Comparison of ENCODE assay signal across 8 mouse cellular contexts in the genomic region with DNA sequence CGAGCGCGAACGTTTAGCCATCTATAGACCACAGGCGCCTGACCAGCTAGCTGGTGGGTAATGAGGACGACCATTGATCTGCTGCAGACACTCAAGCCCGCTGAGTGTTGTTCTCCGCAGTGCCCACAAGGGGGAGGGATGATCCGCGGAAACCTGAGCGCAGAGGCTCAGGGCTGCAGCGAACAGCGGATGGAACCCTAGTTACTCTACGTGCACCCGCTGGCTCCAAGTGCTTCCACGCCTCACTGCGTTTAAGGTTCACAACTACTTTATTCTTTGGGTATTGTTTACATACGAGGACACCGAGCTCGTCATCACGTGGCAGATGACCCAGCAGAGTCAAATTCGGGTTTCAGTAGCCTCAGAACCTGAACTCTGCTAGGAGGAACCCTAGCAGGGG. TPM values are rescaled to one million over a fixed set of nuclear protein-coding genes. Genes with fewer than 3 reads are reported as not detected.
A peak's percentile ranks its signal among the peaks of the same experiment; 100 is the strongest.
DNase-seq lines count a peak whose midpoint lies in the region; ATAC-seq and TF ChIP-seq lines count a peak whose summit lies in the region.

No protein-coding gene starts in this region.

- H3K27me3 ChIP-seq in C2C12 (ENCODE audit: control insufficient read depth, insufficient read depth, insufficient read length) = peaks cover 12% of the 10 kb centered on the region
- peaks cover 42% of the 10 kb centered on the region for H3K27me3 ChIP-seq in embryonic facial prominence, embryonic 15.5 days
- peaks cover 61% of the 10 kb centered on the region for H3K27me3 ChIP-seq in heart, embryonic 15.5 days
- H3K27me3 ChIP-seq in liver, postnatal 0 days (ENCODE audit: insufficient read depth, low read length) = peaks cover 39% of the 10 kb centered on the region
- H3K27me3 ChIP-seq in neural tube, embryonic 13.5 days = peaks cover 93% of the 10 kb centered on the region
- H3K27me3 ChIP-seq in thymus, adult 2 months (ENCODE audit: control insufficient read depth, insufficient read depth, low read length) = peaks cover 15% of the 10 kb centered on the region; the same call in 1 of the 2 replicates

- H3ac ChIP-seq in C2C12 (ENCODE audit: control insufficient read depth, insufficient read length, low read depth) = peak overlapping the region; percentile 19

- H3K9ac ChIP-seq in embryonic facial prominence, embryonic 15.5 days = no peak overlapping the region
- H3K9ac ChIP-seq in heart, embryonic 15.5 days = no peak overlapping the region
- H3K9ac ChIP-seq in liver, postnatal 0 days (replicated peaks) = no peak overlapping the region
- H3K9ac ChIP-seq in neural tube, embryonic 13.5 days = no peak overlapping the region

- no peak for TF ChIP-seq POLR2A in thymus, adult 2 months (IDR thresholded peaks at IDR 0.05; ENCODE audit: control insufficient read depth, extremely low read depth, insufficient read depth, low read length, poor library complexity)

- no peak overlapping the region for H3K4me3 ChIP-seq in C2C12 (ENCODE audit: insufficient read depth, poor library complexity, severe bottlenecking)
- peak overlapping the region; percentile 54 for H3K4me3 ChIP-seq in embryonic facial prominence, embryonic 15.5 days (replicated peaks)
- peak overlapping the region; percentile 19 for H3K4me3 ChIP-seq in heart, embryonic 15.5 days
- H3K4me3 ChIP-seq in liver, postnatal 0 days (ENCODE audit: low read depth, low read length) = no peak overlapping the region
- H3K4me3 ChIP-seq in neural tube, embryonic 13.5 days = no peak overlapping the region
- no peak overlapping the region for H3K4me3 ChIP-seq in thymus, adult 2 months (ENCODE audit: control insufficient read depth, insufficient read depth, low read length)

- H3K9me3 ChIP-seq in embryonic facial prominence, embryonic 15.5 days (replicated peaks) = no peaks in the 10 kb centered on the region
- H3K9me3 ChIP-seq in heart, embryonic 15.5 days (replicated peaks) = no peaks in the 10 kb centered on the region
- no peaks in the 10 kb centered on the region for H3K9me3 ChIP-seq in liver, postnatal 0 days (ENCODE audit: low read length)
- no peaks in the 10 kb centered on the region for H3K9me3 ChIP-seq in neural tube, embryonic 13.5 days

- WGBS in embryonic facial prominence, embryonic 15.5 days = under 1% methylated on average over 22 of the region's 22 CpGs
- WGBS in heart, embryonic 15.5 days = 2% methylated on average over 22 of the region's 22 CpGs
- 3% methylated on average over 22 of the region's 22 CpGs for WGBS in liver, postnatal 0 days (ENCODE audit: insufficient replicate concordance)
- 0% methylated on average over 22 of the region's 22 CpGs for WGBS in neural tube, embryonic 13.5 days
- WGBS in thymus, adult 2 months = 32% methylated on average over 22 of the region's 22 CpGs

- H3K36me3 ChIP-seq in C2C12 (ENCODE audit: control insufficient read depth, insufficient read depth) = no peaks in the 10 kb centered on the region
- H3K36me3 ChIP-seq in embryonic facial prominence, embryonic 15.5 days = no peaks in the 10 kb centered on the region
- no peaks in the 10 kb centered on the region for H3K36me3 ChIP-seq in heart, embryonic 15.5 days
- no peaks in the 10 kb centered on the region for H3K36me3 ChIP-seq in liver, postnatal 0 days (replicated peaks; ENCODE audit: insufficient read depth, low read length)
- no peaks in the 10 kb centered on the region for H3K36me3 ChIP-seq in neural tube, embryonic 13.5 days
- no peaks in the 10 kb centered on the region for H3K36me3 ChIP-seq in thymus, adult 2 months (ENCODE audit: control insufficient read depth, insufficient read depth, low read length)

- DNase-seq in adrenal gland, postnatal 25 days = peak; percentile 76
- DNase-seq in kidney, postnatal 10 days = peak; percentile 84
- peak; percentile 78 for DNase-seq in liver, postnatal 0 days
- peak; percentile 83 for DNase-seq in thymus, adult 2 months

- TF ChIP-seq CTCF in C2C12 (IDR thresholded peaks at IDR 0.05; ENCODE audit: control insufficient read depth, insufficient read depth, insufficient read length) = peak; percentile 94
- TF ChIP-seq CTCF in liver, postnatal 0 days (IDR thresholded peaks at IDR 0.05; ENCODE audit: low read depth) = peak; percentile 90
- TF ChIP-seq CTCF in thymus, adult 2 months (IDR thresholded peaks at IDR 0.05; ENCODE audit: borderline replicate concordance, control insufficient read depth, extremely low read depth, insufficient read depth, low read length, poor library complexity) = peak; percentile 91

- H3K79me3 ChIP-seq in C2C12 (ENCODE audit: low read depth) = no peaks in the 10 kb centered on the region

- H3K4me2 ChIP-seq in embryonic facial prominence, embryonic 15.5 days (replicated peaks) = peak overlapping the region; percentile 86
- peak overlapping the region; percentile 91 for H3K4me2 ChIP-seq in heart, embryonic 15.5 days
- H3K4me2 ChIP-seq in liver, postnatal 0 days (ENCODE audit: low read depth, low read length) = peak overlapping the region; percentile 47
- H3K4me2 ChIP-seq in neural tube, embryonic 13.5 days = peak overlapping the region; percentile 24

- no peak overlapping the region for H3K27ac ChIP-seq in embryonic facial prominence, embryonic 15.5 days (replicated peaks)
- H3K27ac ChIP-seq in heart, embryonic 15.5 days = no peak overlapping the region
- H3K27ac ChIP-seq in liver, postnatal 0 days (ENCODE audit: low read depth) = peak overlapping the region; percentile 25; the same call in 1 of the 2 replicates
- no peak overlapping the region for H3K27ac ChIP-seq in neural tube, embryonic 13.5 days (replicated peaks)
- H3K27ac ChIP-seq in thymus, adult 2 months (ENCODE audit: control insufficient read depth, insufficient read depth, low read length) = no peak overlapping the region

- no peak for TF ChIP-seq EP300 in liver, postnatal 0 days (IDR thresholded peaks at IDR 0.05; ENCODE audit: low read depth)

- no peak for ATAC-seq in embryonic facial prominence, embryonic 15.5 days (ENCODE audit: insufficient number of reproducible peaks, low FRiP score, low TSS enrichment, low read depth)
- no peak for ATAC-seq in heart, embryonic 15.5 days (replicated peaks; ENCODE audit: insufficient number of reproducible peaks, insufficient read depth, low FRiP score, low read depth)
- ATAC-seq in liver, postnatal 0 days = peak; percentile 39
- no peak for ATAC-seq in neural tube, embryonic 13.5 days (ENCODE audit: low read depth)

- peaks cover 69% of the 10 kb centered on the region for H3K4me1 ChIP-seq in embryonic facial prominence, embryonic 15.5 days
- peaks cover 58% of the 10 kb centered on the region for H3K4me1 ChIP-seq in heart, embryonic 15.5 days (replicated peaks)
- H3K4me1 ChIP-seq in liver, postnatal 0 days (ENCODE audit: insufficient read depth) = peaks cover 38% of the 10 kb centered on the region
- H3K4me1 ChIP-seq in neural tube, embryonic 13.5 days (replicated peaks) = peaks cover 54% of the 10 kb centered on the region
- peaks cover 37% of the 10 kb centered on the region for H3K4me1 ChIP-seq in thymus, adult 2 months (replicated peaks; ENCODE audit: control insufficient read depth, insufficient read depth, low read length)

- no peaks in the 10 kb centered on the region for H3K79me2 ChIP-seq in C2C12 (ENCODE audit: control insufficient read depth, insufficient read depth)

TF ChIP-seq in C2C12, 6 proteins besides CTCF, POLR2A, EP300 and RAD21:
- TF ChIP-seq CEBPB (IDR thresholded peaks at IDR 0.05; ENCODE audit: low read depth) (no peak), MAX (IDR thresholded peaks at IDR 0.05) (peak; percentile 52), USF1 (IDR thresholded peaks at IDR 0.05; ENCODE audit: low read depth) (peak; percentile 28), FOSL1 (IDR thresholded peaks at IDR 0.05; ENCODE audit: insufficient read depth, low read length, poor library complexity, severe bottlenecking) (no peak), MYOD1 (IDR thresholded peaks at IDR 0.05; ENCODE audit: control insufficient read depth, insufficient read length, low read depth) (no peak), MYOG (IDR thresholded peaks at IDR 0.05; ENCODE audit: control insufficient read depth, extremely low read depth, insufficient read length) (no peak)

RNA-seq across cellular contexts. Expression of a gene that starts 4.4 kb away (rescaled TPM):
- polyA plus RNA-seq in C2C12 (2012; fragmentation: generic; extraction: Trizol) = 0.19 TPM
- 12.8 and 15.2 TPM in 2 replicates for total RNA-seq in adrenal gland, postnatal 25 days (2021)
- polyA plus RNA-seq in embryonic facial prominence, embryonic 15.5 days (2015; fragmentation: Nextera tagmentation; extraction: Ambion mirVana) = 12.3 and 12.4 TPM in 2 replicates
- polyA plus RNA-seq in heart, embryonic 15.5 days (2015; fragmentation: Nextera tagmentation; extraction: Ambion mirVana) = 5.4 and 9.0 TPM in 2 replicates
- 3.2 and 3.3 TPM in 2 replicates for polyA plus RNA-seq in liver, postnatal 0 days (2015; fragmentation: Nextera tagmentation; extraction: Ambion mirVana)
- 4.4 and 4.8 TPM in 2 replicates for polyA plus RNA-seq in neural tube, embryonic 13.5 days (2015; fragmentation: Nextera tagmentation; extraction: Ambion mirVana)
- polyA plus RNA-seq in thymus, adult 2 months (2012; rRNA removed) = 124 and 125 TPM in 2 replicates

RNA-seq across cellular contexts. Expression of a gene that starts 53.4 kb away (rescaled TPM):
- polyA plus RNA-seq in C2C12 (2012; fragmentation: generic; extraction: Trizol) = 7.1 TPM
- total RNA-seq in adrenal gland, postnatal 25 days (2021) = 22.9 and 25.0 TPM in 2 replicates
- polyA plus RNA-seq in embryonic facial prominence, embryonic 15.5 days (2015; fragmentation: Nextera tagmentation; extraction: Ambion mirVana) = 8.2 and 9.2 TPM in 2 replicates
- 4.8 and 6.1 TPM in 2 replicates for polyA plus RNA-seq in heart, embryonic 15.5 days (2015; fragmentation: Nextera tagmentation; extraction: Ambion mirVana)
- 2.1 and 2.3 TPM in 2 replicates for polyA plus RNA-seq in liver, postnatal 0 days (2015; fragmentation: Nextera tagmentation; extraction: Ambion mirVana)
- polyA plus RNA-seq in neural tube, embryonic 13.5 days (2015; fragmentation: Nextera tagmentation; extraction: Ambion mirVana) = 8.7 TPM in 2 replicates
- 43.6 and 46.4 TPM in 2 replicates for polyA plus RNA-seq in thymus, adult 2 months (2012; rRNA removed)

Comparison
In these comparisons a context has a peak if more than half of its experiments do, and no peak if none do; other contexts are left out.
1. H3K4me3 ChIP-seq: peak in embryonic facial prominence, embryonic 15.5 days (single experiment) and heart, embryonic 15.5 days (single experiment); none in C2C12 (single experiment), liver, postnatal 0 days (single experiment), neural tube, embryonic 13.5 days (single experiment) and thymus, adult 2 months (single experiment).
2. H3K4me2 ChIP-seq: peak in every context shown above with its lines; median percentile 91 in heart, embryonic 15.5 days; 86 in embryonic facial prominence, embryonic 15.5 days; 47 in liver, postnatal 0 days; 24 in neural tube, embryonic 13.5 days.
3. Peak in every context shown above with its lines, with median percentiles within 50 percentile points of each other: CTCF ChIP-seq and DNase-seq.